Mouse (Mus musculus) thymus, adult 2 months (tissue): ENCODE data around the gene Aifm1.

Source experiments
- CTCF ChIP-seq: fragments of 200-500 bp; IDR thresholded peaks from 2 replicates; pipeline ENCODE4 v1.5.1; 2012; ENCODE audit warnings: mild to moderate bottlenecking, control low read depth, low read length, moderate library complexity, borderline replicate concordance; ENCODE audit not compliant: control insufficient read depth, poor library complexity, insufficient read depth; ENCODE audit errors: extremely low read depth
- POLR2A ChIP-seq: fragments of 200-500 bp; IDR thresholded peaks from 2 replicates; pipeline ENCODE4 v1.6.1; 2012; ENCODE audit warnings: mild to moderate bottlenecking, low read length, control low read depth, moderate library complexity; ENCODE audit not compliant: control insufficient read depth, poor library complexity, insufficient read depth; ENCODE audit errors: extremely low read depth

GRCm38 (mm10) chrX:48463636-48464035 is 49.7 kb downstream of the Aifm1 start:
- TF ChIP-seq CTCF = no peak
- no peak for TF ChIP-seq POLR2A
